Mouse (Mus musculus) monocyte, adult 2 months (primary cell): ENCODE results near the gene Prr30.
"Not testable (repeated sequence)": the region's sequence is repeated elsewhere in the genome, so short reads cannot be mapped to it uniquely, and the experiment has no call there.

Experiments
- DNase-seq, 2 experiments: peaks; one replicate each; pipeline ENCODE4 v3.0.0; 2022; ENCODE audit warnings: low spot score in 2 of 2, low read depth in 1 of 2

Gene Prr30

DNA sequence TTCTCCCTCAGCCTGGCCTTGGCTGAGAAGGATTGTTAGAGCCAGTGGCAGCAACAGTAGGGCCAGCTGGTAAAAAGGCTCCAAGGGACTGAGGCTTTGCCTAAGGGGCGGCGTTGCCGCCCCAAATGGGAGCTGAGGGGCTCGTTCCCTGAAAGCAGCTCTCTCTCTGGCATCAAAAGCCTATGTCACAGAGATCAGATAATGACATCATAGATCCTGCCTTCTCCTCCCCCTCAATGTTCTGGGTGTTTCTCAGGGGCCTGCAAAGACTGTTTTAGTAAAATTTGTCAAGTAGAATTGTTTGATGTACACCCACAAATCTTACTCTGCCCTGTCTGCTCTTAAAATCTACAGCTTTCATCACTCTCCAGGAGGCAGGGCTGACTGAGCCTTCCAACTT is at the start of gene Prr30:
TSS of gene Prr30 (minus strand) at position 101 of the 400 bp plus-strand sequence.
- no peak for DNase-seq

DNA sequence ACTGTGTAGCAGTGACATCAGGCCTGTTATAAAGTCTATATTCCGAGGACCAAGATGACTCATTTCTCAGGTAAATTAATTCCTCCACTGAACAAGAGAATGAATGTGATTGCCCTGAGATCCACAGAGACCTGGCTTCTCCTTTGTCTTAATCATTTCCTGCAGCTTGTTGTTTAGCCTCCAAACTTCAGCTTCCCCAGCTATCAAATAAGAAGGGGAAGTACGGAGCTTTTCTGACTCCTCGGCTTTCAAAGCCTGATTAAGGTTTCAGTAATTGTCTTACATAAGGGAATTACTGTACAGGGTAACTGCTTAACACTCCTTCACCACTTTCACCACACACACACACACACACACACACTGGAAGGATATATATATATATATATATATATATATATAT is 46.7 kb upstream of the Prr30 start:
- DNase-seq = no peak

DNA sequence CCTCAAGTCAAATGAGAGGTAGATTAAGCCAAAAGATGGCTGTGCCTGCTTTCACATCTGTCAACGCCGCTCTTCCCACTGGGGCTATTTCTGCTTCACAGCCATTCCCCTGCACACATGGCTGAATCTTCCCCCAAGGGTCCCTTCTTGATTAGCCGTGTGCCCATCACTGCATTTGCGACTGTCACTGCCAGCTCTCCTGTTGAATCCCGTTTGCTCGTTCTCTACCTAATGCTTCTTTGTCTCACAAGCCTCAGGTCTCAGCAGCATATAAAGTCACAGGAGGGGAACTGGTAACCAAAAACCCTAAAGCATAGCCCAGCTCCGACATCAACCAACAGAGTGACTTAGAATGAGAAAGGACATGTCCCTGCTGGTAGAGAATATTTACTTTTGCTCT is 45.6 kb upstream of the Prr30 start:
- no peak for DNase-seq

DNA sequence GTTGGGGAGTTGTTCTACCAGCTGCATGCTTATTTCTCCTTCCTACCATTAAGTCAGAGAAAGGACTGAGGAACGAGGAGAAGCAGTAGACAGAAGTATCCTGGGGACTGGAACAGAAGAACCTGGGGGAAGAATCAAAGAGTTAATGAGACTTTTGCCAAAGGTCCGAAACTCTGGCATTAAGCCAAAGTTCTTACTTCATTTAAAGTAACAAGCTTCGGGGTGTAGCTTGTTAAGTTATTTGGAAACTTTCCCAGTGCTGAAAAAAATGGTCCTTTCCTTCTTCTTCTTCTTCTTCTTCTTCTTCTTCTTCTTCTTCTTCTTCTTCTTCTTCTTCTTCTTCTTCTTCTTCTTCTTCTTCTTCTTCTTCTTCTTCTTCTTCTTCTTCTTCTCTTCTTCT is 44.3 kb upstream of the Prr30 start:
- not testable (repeated sequence) for DNase-seq

DNA sequence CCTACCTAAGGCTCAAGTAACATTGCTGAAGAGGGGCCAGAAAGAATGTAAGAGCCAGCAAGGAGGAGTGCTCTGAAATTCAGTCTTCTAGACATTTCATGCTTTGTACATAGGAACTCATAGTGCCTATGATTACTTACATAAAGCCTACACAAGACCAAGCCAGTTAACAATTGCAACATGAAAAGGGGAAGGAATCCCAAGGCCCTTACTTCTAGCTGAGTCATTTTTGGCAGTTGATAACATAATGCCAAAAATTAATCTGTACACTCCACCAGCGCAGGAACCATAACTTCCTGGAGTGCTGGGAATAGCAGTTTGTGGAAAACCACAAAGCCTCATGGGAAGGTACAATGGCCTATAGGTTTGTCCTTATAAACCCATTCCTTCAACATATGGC is 37.8 kb upstream of the Prr30 start:
- DNase-seq = no peak

DNA sequence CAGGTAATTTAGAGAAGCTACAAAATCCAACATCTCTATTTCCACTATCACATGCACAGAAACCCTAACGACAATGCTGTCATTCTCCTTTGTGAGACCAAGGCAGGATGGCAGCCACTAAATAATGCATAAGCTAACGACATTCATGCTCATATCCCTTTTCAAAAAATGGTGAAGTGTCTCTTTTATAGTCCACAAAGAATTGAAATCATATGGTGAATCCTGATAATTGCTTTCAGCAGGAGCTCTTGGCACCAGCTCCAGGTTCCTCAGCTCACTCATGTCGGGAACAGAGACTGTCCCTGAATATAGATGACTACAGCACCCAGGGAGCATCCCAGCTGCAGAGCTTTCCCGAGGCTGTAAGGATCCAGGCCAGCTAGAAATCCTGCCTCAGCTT is 28.9 kb upstream of the Prr30 start:
- DNase-seq = no peak

DNA sequence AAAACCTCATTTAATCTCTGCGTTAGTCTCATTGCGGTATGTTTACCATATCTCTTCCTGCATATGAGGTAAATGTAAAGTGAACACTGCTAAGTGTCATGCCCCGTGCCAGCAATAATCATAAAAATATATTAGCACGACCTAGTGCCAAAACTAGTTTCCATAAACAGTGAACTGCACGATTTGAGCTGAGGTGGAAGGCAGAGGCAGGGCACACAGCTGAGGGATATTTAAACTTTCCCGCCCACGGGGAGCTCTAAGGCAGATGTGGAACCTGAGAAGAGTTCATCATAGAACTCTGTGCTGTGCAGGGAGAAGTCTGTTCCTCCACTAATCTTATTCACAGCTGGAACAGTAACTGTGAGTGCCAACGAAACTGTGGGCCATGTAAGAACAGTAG is 22.2 kb upstream of the Prr30 start:
- DNase-seq = no peak

DNA sequence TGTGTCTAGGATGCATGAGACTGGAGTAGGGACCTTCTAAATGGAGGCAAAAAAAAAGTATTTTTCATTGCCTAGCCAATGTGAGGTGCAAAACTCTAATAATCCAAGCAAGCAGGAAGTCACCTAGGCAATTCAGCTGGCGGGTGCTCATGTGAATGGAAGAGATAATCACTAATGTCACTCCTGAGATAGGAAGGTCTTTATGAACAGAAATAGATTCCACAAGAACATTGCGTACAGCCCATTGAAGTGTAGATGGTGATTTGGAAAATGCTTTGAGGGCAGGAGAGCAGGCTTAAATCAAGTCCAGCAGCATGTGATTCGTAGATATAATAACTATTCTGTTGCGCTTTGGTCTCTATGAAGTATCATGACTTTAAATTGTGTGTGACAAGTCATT is 27.9 kb downstream of the Prr30 start:
- DNase-seq = no peak
